Mouse (Mus musculus): ENCODE measurements around the gene 1700020L24Rik. TPM values are rescaled to one million over a fixed set of nuclear protein-coding genes. Genes with fewer than 3 reads are reported as not detected.

1700020L24Rik gene
- 0.55 TPM in 1 of 2 replicates, not detected in the other for polyA plus RNA-seq (2014; fragmentation: Nextera tagmentation; extraction: Ambion mirVana)

DNA sequence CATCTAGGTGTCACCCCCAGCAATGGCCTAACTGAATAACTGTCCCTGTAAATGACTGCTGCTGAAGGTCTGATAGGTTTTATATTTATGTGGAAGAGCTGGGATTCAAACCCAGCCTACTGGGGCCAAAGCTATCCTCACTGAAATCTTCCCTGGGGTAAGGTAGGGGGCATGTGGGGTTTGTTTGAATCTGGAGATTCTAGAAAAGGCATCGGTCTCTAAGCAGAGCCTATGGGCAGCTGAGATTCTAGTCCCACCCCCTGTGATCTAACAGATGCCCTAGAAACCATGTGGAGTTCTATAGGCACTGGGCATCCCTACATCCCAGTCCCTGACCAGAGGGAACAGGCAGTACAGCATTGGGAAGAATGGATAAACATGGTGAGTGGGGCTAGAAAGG lies at the start of gene 1700020L24Rik:
TSS of gene 1700020L24Rik (plus strand) at position 301 of the 400 bp plus-strand sequence.
- Histone ChIP-seq H3K4me1 (ENCODE audit: control insufficient read depth, insufficient read depth, low read length) (no peaks in the 10 kb centered on the region), H3K4me3 (ENCODE audit: low read depth, low read length) (no peak within 1 kb of the TSS), H3K9me3 (ENCODE audit: control insufficient read depth, low read length) (no peaks in the 10 kb centered on the region), H3K4me2 (ENCODE audit: low read depth, severe bottlenecking) (no peak within 1 kb of the TSS), H3K36me3 (ENCODE audit: control insufficient read depth, insufficient read depth, low read length) (no peaks in the 10 kb centered on the region; the same call in 1 of the 2 replicates), H3K27ac (replicated peaks; ENCODE audit: low read depth, low read length) (no peak within 1 kb of the TSS), H3K9ac (ENCODE audit: low read length) (no peak within 1 kb of the TSS), H3K27me3 (ENCODE audit: control insufficient read depth, insufficient read depth, low read length) (peaks cover 15% of the 10 kb centered on the region)
- 86% methylated on average over 1 of the region's 1 CpGs for whole genome bisulfite sequencing
- DNase-seq (ENCODE audit: low spot score) (no peak), ATAC-seq (ENCODE audit: insufficient number of reproducible peaks, low FRiP score, low TSS enrichment, low read depth) (no peak)

DNA sequence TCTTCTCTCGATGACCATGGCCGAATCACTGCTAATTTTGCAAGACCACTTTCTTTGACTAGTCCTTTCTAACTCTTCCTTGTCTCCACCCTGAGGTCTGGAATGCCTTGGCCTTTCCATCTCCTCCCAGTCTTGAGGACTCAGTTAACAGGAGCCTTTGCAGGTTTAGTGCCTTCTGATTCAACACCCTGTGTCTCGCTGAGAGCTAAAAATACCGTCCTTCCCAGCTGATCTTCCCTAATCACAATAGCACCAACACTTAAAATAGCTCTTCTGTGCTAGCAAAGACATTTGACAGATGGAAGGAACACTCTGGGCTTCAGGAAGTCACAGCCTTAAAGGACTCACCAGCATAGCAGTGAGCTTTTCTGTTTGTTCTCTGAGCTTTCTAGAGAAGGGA lies 44.4 kb upstream of the 1700020L24Rik start:
- no peaks in the 10 kb centered on the region for H3K4me1 ChIP-seq (ENCODE audit: control insufficient read depth, insufficient read depth, low read length)
- no peak overlapping the region for H3K9ac ChIP-seq (ENCODE audit: low read length)
- no peaks in the 10 kb centered on the region for H3K9me3 ChIP-seq (ENCODE audit: control insufficient read depth, low read length)
- no peak overlapping the region for H3K27ac ChIP-seq (replicated peaks; ENCODE audit: low read depth, low read length)
- ATAC-seq (ENCODE audit: insufficient number of reproducible peaks, low FRiP score, low TSS enrichment, low read depth) (no peak), DNase-seq (ENCODE audit: low spot score) (no peak)
- H3K36me3 ChIP-seq (ENCODE audit: control insufficient read depth, insufficient read depth, low read length) = peaks cover 3% of the 10 kb centered on the region; the same call in 1 of the 2 replicates
- H3K4me3 ChIP-seq (ENCODE audit: low read depth, low read length) = no peak overlapping the region
- H3K4me2 ChIP-seq (ENCODE audit: low read depth, severe bottlenecking) = no peak overlapping the region
- WGBS = 90% methylated on average over 4 of the region's 4 CpGs
- H3K27me3 ChIP-seq (ENCODE audit: control insufficient read depth, insufficient read depth, low read length) = no peaks in the 10 kb centered on the region

DNA sequence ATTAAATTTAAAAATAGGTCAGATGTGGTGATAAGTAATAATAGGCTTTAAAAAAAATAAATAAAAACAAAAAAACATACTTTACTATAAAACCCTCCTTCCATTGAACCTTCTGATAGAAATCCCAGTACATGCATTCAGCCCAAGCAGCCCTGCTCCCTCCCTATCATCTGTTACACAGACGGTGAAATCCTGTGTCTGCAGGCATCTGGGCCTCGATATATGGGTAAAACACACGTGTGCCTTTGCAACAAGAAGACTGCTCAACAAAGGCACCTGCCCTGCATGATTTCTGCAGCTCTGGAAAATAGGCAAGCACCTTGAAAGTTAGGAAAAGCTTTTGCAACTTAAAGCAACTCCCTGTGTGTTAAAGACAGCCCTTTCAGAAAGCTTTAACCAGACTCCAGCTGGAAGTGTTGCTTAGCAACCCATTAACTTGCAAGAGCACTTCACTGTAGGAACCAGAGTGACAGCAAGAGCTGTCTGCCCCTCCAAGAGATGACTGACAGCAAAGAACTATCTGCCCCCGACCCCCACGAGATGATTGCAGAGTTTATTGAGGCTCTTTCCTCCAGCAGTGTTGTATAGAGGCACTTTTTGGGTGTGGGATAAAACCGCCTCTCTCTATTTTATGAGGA lies 42.6 kb upstream of the 1700020L24Rik start:
- H3K4me3 ChIP-seq (ENCODE audit: low read depth, low read length) = no peak overlapping the region
- no peak overlapping the region for H3K27ac ChIP-seq (replicated peaks; ENCODE audit: low read depth, low read length)
- DNase-seq (ENCODE audit: low spot score) (no peak), ATAC-seq (ENCODE audit: insufficient number of reproducible peaks, low FRiP score, low TSS enrichment, low read depth) (no peak)
- no peak overlapping the region for H3K9ac ChIP-seq (ENCODE audit: low read length)
- no peaks in the 10 kb centered on the region for H3K9me3 ChIP-seq (ENCODE audit: control insufficient read depth, low read length)
- 55% methylated on average over 6 of the region's 6 CpGs for WGBS
- H3K4me2 ChIP-seq (ENCODE audit: low read depth, severe bottlenecking) = no peak overlapping the region
- 0 out of 2 replicates have a peak, but pooled peaks cover 5% of the 10 kb centered on the region for H3K36me3 ChIP-seq (ENCODE audit: control insufficient read depth, insufficient read depth, low read length)
- no peaks in the 10 kb centered on the region for H3K27me3 ChIP-seq (ENCODE audit: control insufficient read depth, insufficient read depth, low read length)
- H3K4me1 ChIP-seq (ENCODE audit: control insufficient read depth, insufficient read depth, low read length) = no peaks in the 10 kb centered on the region

DNA sequence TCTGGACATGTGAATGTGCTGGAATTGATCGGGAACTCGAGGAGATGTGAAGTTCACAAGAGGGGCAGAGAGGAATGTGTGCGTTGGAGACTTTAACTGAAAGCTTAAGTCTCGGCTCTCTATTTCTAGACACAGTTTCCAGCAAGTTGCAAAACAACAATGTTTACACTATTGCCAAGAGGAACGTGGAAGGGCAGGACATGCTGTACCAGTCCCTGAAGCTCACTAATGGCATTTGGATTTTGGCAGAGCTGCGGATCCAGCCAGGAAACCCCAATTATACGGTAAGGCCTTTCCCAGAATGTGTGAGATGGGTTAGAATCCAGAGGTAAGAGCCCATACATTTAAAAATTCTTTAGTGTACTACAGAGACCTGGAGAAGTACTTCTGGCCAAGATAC lies 39.9 kb upstream of the 1700020L24Rik start:
- ATAC-seq (ENCODE audit: insufficient number of reproducible peaks, low FRiP score, low TSS enrichment, low read depth) = no peak
- WGBS = 91% methylated on average over 7 of the region's 7 CpGs
- no peaks in the 10 kb centered on the region for H3K4me1 ChIP-seq (ENCODE audit: control insufficient read depth, insufficient read depth, low read length)
- no peak overlapping the region for H3K4me2 ChIP-seq (ENCODE audit: low read depth, severe bottlenecking)
- no peak for DNase-seq (ENCODE audit: low spot score)
- no peak overlapping the region for H3K9ac ChIP-seq (ENCODE audit: low read length)
- 0 out of 2 replicates have a peak, but pooled peaks cover 5% of the 10 kb centered on the region for H3K36me3 ChIP-seq (ENCODE audit: control insufficient read depth, insufficient read depth, low read length)
- no peak overlapping the region for H3K27ac ChIP-seq (replicated peaks; ENCODE audit: low read depth, low read length)
- no peaks in the 10 kb centered on the region for H3K9me3 ChIP-seq (ENCODE audit: control insufficient read depth, low read length)
- no peaks in the 10 kb centered on the region for H3K27me3 ChIP-seq (ENCODE audit: control insufficient read depth, insufficient read depth, low read length)
- H3K4me3 ChIP-seq (ENCODE audit: low read depth, low read length) = no peak overlapping the region

DNA sequence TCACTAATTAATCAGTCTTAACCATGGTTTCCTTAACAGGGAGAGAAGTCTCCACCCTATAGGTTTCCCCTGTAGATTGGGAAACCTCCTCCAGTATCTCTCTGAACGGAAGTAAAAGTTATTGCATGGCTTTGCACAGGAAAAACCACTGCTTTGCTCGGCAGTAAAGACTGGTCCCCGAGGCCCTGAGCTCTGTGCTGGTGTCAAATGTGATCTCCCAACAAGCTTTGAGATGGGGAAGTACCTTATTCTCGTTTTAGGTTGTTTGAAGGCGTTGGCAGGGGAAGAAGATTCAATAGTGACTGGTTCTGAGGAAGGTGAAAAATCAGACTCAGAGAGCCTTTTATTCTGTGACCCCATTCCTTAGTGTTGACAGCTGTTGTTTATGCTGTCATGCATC lies 38.8 kb upstream of the 1700020L24Rik start:
- 0 out of 2 replicates have a peak, but pooled peaks cover 5% of the 10 kb centered on the region for H3K36me3 ChIP-seq (ENCODE audit: control insufficient read depth, insufficient read depth, low read length)
- no peaks in the 10 kb centered on the region for H3K9me3 ChIP-seq (ENCODE audit: control insufficient read depth, low read length)
- WGBS = 83% methylated on average over 5 of the region's 5 CpGs
- no peak overlapping the region for H3K9ac ChIP-seq (ENCODE audit: low read length)
- no peak for DNase-seq (ENCODE audit: low spot score)
- no peak overlapping the region for H3K4me3 ChIP-seq (ENCODE audit: low read depth, low read length)
- no peak overlapping the region for H3K27ac ChIP-seq (replicated peaks; ENCODE audit: low read depth, low read length)
- no peaks in the 10 kb centered on the region for H3K4me1 ChIP-seq (ENCODE audit: control insufficient read depth, insufficient read depth, low read length)
- ATAC-seq (ENCODE audit: insufficient number of reproducible peaks, low FRiP score, low TSS enrichment, low read depth) = no peak
- no peak overlapping the region for H3K4me2 ChIP-seq (ENCODE audit: low read depth, severe bottlenecking)
- no peaks in the 10 kb centered on the region for H3K27me3 ChIP-seq (ENCODE audit: control insufficient read depth, insufficient read depth, low read length)

DNA sequence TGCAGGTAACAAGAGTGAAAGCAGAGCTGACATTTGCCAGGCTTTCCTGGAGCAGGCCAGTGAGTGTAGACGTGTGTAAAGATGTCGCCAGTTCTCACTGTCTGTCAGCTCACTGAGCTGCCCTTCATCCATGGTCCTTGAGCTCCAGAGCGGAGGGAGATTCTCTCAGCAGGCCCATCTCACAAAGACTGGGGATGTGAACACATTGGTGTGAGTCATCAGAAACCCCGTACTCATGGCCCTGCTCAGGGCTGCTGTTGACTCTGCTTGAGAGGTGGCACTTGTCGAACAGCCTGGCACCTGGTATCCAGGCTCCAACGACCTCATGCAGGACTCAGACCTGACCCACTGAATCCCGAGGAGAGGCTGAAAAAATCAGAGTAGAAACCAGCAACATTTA lies 33.7 kb upstream of the 1700020L24Rik start:
- H3K27ac ChIP-seq (replicated peaks; ENCODE audit: low read depth, low read length) = no peak overlapping the region
- no peak overlapping the region for H3K9ac ChIP-seq (ENCODE audit: low read length)
- DNase-seq (ENCODE audit: low spot score) (no peak), ATAC-seq (ENCODE audit: insufficient number of reproducible peaks, low FRiP score, low TSS enrichment, low read depth) (no peak)
- H3K4me3 ChIP-seq (ENCODE audit: low read depth, low read length) = no peak overlapping the region
- no peaks in the 10 kb centered on the region for H3K27me3 ChIP-seq (ENCODE audit: control insufficient read depth, insufficient read depth, low read length)
- no peaks in the 10 kb centered on the region for H3K4me1 ChIP-seq (ENCODE audit: control insufficient read depth, insufficient read depth, low read length)
- no peak overlapping the region for H3K4me2 ChIP-seq (ENCODE audit: low read depth, severe bottlenecking)
- H3K36me3 ChIP-seq (ENCODE audit: control insufficient read depth, insufficient read depth, low read length) = no peaks in the 10 kb centered on the region; the same call in 1 of the 2 replicates
- no peaks in the 10 kb centered on the region for H3K9me3 ChIP-seq (ENCODE audit: control insufficient read depth, low read length)
- WGBS = 87% methylated on average over 7 of the region's 7 CpGs

DNA sequence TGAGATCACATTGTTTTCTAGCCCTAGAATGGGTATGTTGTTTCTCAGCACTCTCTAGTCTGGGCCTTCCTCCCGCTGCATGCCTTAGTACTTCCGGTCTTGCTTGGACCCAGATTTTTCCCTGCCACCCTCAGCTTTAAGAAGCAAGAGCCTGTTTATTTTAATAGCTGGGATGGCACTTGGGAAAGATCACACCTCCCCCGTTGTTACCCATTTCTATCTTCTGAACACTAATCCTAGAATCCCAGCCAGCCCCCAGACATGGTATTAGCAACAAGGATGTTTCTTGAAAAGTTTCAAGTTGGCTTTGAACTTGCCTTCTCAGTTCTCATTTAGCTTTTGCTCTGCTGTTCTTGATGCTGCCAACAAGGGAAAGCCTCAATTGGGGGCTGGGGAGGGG lies 31.1 kb upstream of the 1700020L24Rik start:
- 65% methylated on average over 3 of the region's 3 CpGs for WGBS
- Histone ChIP-seq H3K9me3 (ENCODE audit: control insufficient read depth, low read length) (no peaks in the 10 kb centered on the region), H3K27me3 (ENCODE audit: control insufficient read depth, insufficient read depth, low read length) (no peaks in the 10 kb centered on the region), H3K9ac (ENCODE audit: low read length) (no peak overlapping the region), H3K27ac (replicated peaks; ENCODE audit: low read depth, low read length) (no peak overlapping the region), H3K4me3 (ENCODE audit: low read depth, low read length) (no peak overlapping the region), H3K4me1 (ENCODE audit: control insufficient read depth, insufficient read depth, low read length) (peaks cover 5% of the 10 kb centered on the region; the same call in 1 of the 2 replicates), H3K36me3 (ENCODE audit: control insufficient read depth, insufficient read depth, low read length) (no peaks in the 10 kb centered on the region; the same call in 1 of the 2 replicates), H3K4me2 (ENCODE audit: low read depth, severe bottlenecking) (no peak overlapping the region)
- no peak for ATAC-seq (ENCODE audit: insufficient number of reproducible peaks, low FRiP score, low TSS enrichment, low read depth)
- no peak for DNase-seq (ENCODE audit: low spot score)

DNA sequence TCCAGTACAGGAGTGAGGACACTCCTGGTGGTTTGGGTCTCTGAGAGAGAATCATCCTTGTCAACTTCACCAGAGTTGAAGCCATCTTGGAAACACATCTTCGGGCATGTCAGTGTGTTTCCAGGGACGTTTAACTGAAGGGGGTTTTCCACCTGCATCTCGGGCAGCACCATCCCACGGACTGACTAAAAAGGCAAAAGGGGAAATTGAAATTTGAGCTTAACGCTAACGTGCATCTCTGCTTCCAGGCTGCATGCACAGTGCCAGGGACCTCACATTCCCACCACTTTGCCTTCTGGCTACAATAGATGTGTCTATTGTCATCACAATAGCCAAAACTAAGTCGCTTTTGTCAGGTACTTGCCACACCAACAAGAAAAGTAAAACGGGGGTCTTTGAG lies 29.2 kb upstream of the 1700020L24Rik start:
- no peak overlapping the region for H3K27ac ChIP-seq (replicated peaks; ENCODE audit: low read depth, low read length)
- no peaks in the 10 kb centered on the region; the same call in 1 of the 2 replicates for H3K36me3 ChIP-seq (ENCODE audit: control insufficient read depth, insufficient read depth, low read length)
- no peak overlapping the region for H3K9ac ChIP-seq (ENCODE audit: low read length)
- H3K4me1 ChIP-seq (ENCODE audit: control insufficient read depth, insufficient read depth, low read length) = peaks cover 5% of the 10 kb centered on the region; the same call in 1 of the 2 replicates
- DNase-seq (ENCODE audit: low spot score) (no peak), ATAC-seq (ENCODE audit: insufficient number of reproducible peaks, low FRiP score, low TSS enrichment, low read depth) (no peak)
- no peak overlapping the region for H3K4me2 ChIP-seq (ENCODE audit: low read depth, severe bottlenecking)
- no peak overlapping the region for H3K4me3 ChIP-seq (ENCODE audit: low read depth, low read length)
- H3K9me3 ChIP-seq (ENCODE audit: control insufficient read depth, low read length) = no peaks in the 10 kb centered on the region
- WGBS = 41% methylated on average over 8 of the region's 8 CpGs
- no peaks in the 10 kb centered on the region for H3K27me3 ChIP-seq (ENCODE audit: control insufficient read depth, insufficient read depth, low read length)
